Mouse (Mus musculus) hindbrain, embryonic 11.5 days (tissue): ENCODE measurements around the gene Tmem267. TPM values are rescaled to one million over a fixed set of nuclear protein-coding genes. Genes with fewer than 3 reads are reported as not detected.
"Not testable (repeated sequence)": the region's sequence is repeated elsewhere in the genome, so short reads cannot be mapped to it uniquely, and the experiment has no call there.

ENCODE experiments used
- ATAC-seq: fragments of 200-750 bp; cut with Nextera tagmentation; 2 replicates; pipeline ENCODE4 v1.8.0; 2017; ENCODE audit warnings: mild to moderate bottlenecking, moderate TSS enrichment, moderate library complexity; ENCODE audit not compliant: low FRiP score
- DNase-seq: peaks from one replicate; pipeline ENCODE4 v3.0.0-alpha.2; 2015; ENCODE audit warnings: low spot score
- H3K27ac ChIP-seq: fragments of 300-500 bp; sonication (generic); 2 replicates; pipeline ENCODE4 v1.5.1; 2014; ENCODE audit warnings: mild to moderate bottlenecking, low read depth, low read length
- H3K27me3 ChIP-seq: fragments of 300-500 bp; sonication (generic); 2 replicates; pipeline ENCODE4 v1.6.1; 2014; ENCODE audit warnings: mild to moderate bottlenecking, low read length, moderate library complexity, mixed read lengths; ENCODE audit not compliant: control insufficient read depth, insufficient read depth
- H3K36me3 ChIP-seq: fragments of 300-500 bp; sonication (generic); 2 replicates; pipeline ENCODE4 v1.6.1; 2014; ENCODE audit warnings: mild to moderate bottlenecking, low read length, moderate library complexity, mixed read lengths; ENCODE audit not compliant: control insufficient read depth, insufficient read depth
- H3K4me1 ChIP-seq: fragments of 300-500 bp; sonication (generic); replicated peaks from 2 replicates; pipeline ENCODE4 v1.6.1; 2014; ENCODE audit warnings: low read length, mixed read lengths; ENCODE audit not compliant: control insufficient read depth, insufficient read depth
- H3K4me2 ChIP-seq: fragments of 300-500 bp; sonication (generic); replicated peaks from 2 replicates; pipeline ENCODE4 v1.6.1; 2014; ENCODE audit warnings: mild to moderate bottlenecking, low read depth, low read length
- H3K4me3 ChIP-seq: fragments of 300-500 bp; sonication (generic); 2 replicates; pipeline ENCODE4 v1.5.1; 2014; ENCODE audit warnings: low read depth, low read length
- H3K9ac ChIP-seq: fragments of 300-500 bp; sonication (generic); 2 replicates; pipeline ENCODE4 v1.6.1; 2014; ENCODE audit warnings: low read depth, low read length
- H3K9me3 ChIP-seq: fragments of 300-500 bp; sonication (generic); 2 replicates; pipeline ENCODE4 v1.6.1; 2016; ENCODE audit warnings: low read length; ENCODE audit not compliant: control insufficient read depth
- WGBS: fragments of 180-500 bp; shearing (Covaris S2); extraction: QIAGEN DNeasy Blood & Tissue Kit; methylation state at CpG from one replicate; pipeline ENCODE4 v1.1.7; 2014; 5-methylcytosine and 5-hydroxymethylcytosine counted together
- polyA plus RNA-seq: library from polyadenylated mRNA; unstranded; fragments of >200 nt; fragmentation: Nextera tagmentation; extraction: Ambion mirVana; gene quantifications from 2 replicates; pipeline ENCODE4 v1.2.1, GENCODE M21; 2014

Gene Tmem267
- polyA plus RNA-seq, 1 experiment from 2014 or later, result 1.9 TPM

GRCm38 (mm10) chr13:119602688-119603331 is 115.0 kb downstream of the Tmem267 start:
- ATAC-seq, result not testable (repeated sequence)

GRCm38 (mm10) chr13:119603890-119604289 is 116.1 kb downstream of the Tmem267 start:
- DNase-seq (peak; percentile 39), ATAC-seq (peak; percentile 15)
- not testable (repeated sequence) for H3K4me1 ChIP-seq, H3K9me3 ChIP-seq, H3K4me3 ChIP-seq, H3K4me2 ChIP-seq, H3K36me3 ChIP-seq, H3K27ac ChIP-seq, H3K27me3 ChIP-seq, H3K9ac ChIP-seq
- WGBS, result 94% methylated on average over 6 of the region's 8 CpGs

More at GRCm38 (mm10) chr13:119602688-119603331, 115.0 kb downstream of the Tmem267 start:
- WGBS, result 41% methylated on average over 12 of the region's 13 CpGs
- H3K36me3 ChIP-seq, H3K4me1 ChIP-seq, H3K4me3 ChIP-seq, H3K9me3 ChIP-seq, H3K27ac ChIP-seq, H3K27me3 ChIP-seq, H3K4me2 ChIP-seq, H3K9ac ChIP-seq: not testable (repeated sequence)
- peak; percentile 79 for DNase-seq

- peak; percentile 18; the same call in 1 of the 2 replicates for ATAC-seq
- H3K27me3 ChIP-seq, DNase-seq, H3K9ac ChIP-seq, H3K27ac ChIP-seq, H3K4me2 ChIP-seq, H3K4me3 ChIP-seq, H3K9me3 ChIP-seq, H3K36me3 ChIP-seq, H3K4me1 ChIP-seq: not testable (repeated sequence)
- 93% methylated on average over 7 of the region's 9 CpGs for WGBS
These were observed 116.5 kb downstream of the Tmem267 start for GRCm38 (mm10) chr13:119604322-119604721.

- no peak overlapping the region for H3K4me3 ChIP-seq
- no peaks in the 10 kb centered on the region for H3K4me1 ChIP-seq
- H3K9ac ChIP-seq, result no peak overlapping the region
- H3K4me2 ChIP-seq, result no peak overlapping the region
- H3K27me3 ChIP-seq, result no peaks in the 10 kb centered on the region
- DNase-seq (no peak), ATAC-seq (no peak)
- WGBS, result 94% methylated on average over 3 of the region's 3 CpGs
- no peaks in the 10 kb centered on the region for H3K9me3 ChIP-seq
- no peak overlapping the region for H3K27ac ChIP-seq
- no peaks in the 10 kb centered on the region for H3K36me3 ChIP-seq
These were observed 131.0 kb downstream of the Tmem267 start for GRCm38 (mm10) chr13:119618841-119619240.

- Histone ChIP-seq H3K27me3 (no peaks in the 10 kb centered on the region), H3K9ac (no peak overlapping the region), H3K4me3 (no peak overlapping the region), H3K27ac (no peak overlapping the region), H3K4me1 (no peaks in the 10 kb centered on the region), H3K36me3 (no peaks in the 10 kb centered on the region), H3K4me2 (no peak overlapping the region), H3K9me3 (no peaks in the 10 kb centered on the region)
- DNase-seq, result no peak
- whole genome bisulfite sequencing, result 85% methylated on average over 3 of the region's 3 CpGs
- ATAC-seq, result no peak
These were observed 131.9 kb downstream of the Tmem267 start for GRCm38 (mm10) chr13:119619735-119620134.

- H3K4me3 ChIP-seq, result no peak within 1 kb of the TSS
- ATAC-seq (no peak), DNase-seq (no peak)
- no peaks in the 10 kb centered on the region for H3K9me3 ChIP-seq
- H3K9ac ChIP-seq, result no peak within 1 kb of the TSS
- 85% methylated on average over 6 of the region's 6 CpGs for WGBS
- H3K27me3 ChIP-seq, result no peaks in the 10 kb centered on the region
- no peaks in the 10 kb centered on the region for H3K36me3 ChIP-seq
- H3K4me1 ChIP-seq, result no peaks in the 10 kb centered on the region
- H3K27ac ChIP-seq, result no peak within 1 kb of the TSS
- H3K4me2 ChIP-seq, result no peak within 1 kb of the TSS
These were observed 135.8 kb downstream of the Tmem267 start, which contains the start of gene Ccl28 for GRCm38 (mm10) chr13:119623634-119624033. TSS of gene Ccl28 (plus strand) at chr13:119623819.

GRCm38 (mm10) chr13:119625952-119626351 is 138.1 kb downstream of the Tmem267 start:
- WGBS, result 91% methylated on average over 5 of the region's 5 CpGs
- DNase-seq, result peak; percentile 26
- not testable (repeated sequence) for H3K4me3 ChIP-seq, H3K36me3 ChIP-seq, H3K9me3 ChIP-seq, H3K27me3 ChIP-seq, H3K4me1 ChIP-seq, H3K9ac ChIP-seq, H3K4me2 ChIP-seq, H3K27ac ChIP-seq, ATAC-seq

GRCm38 (mm10) chr13:119631482-119632155 is 143.8 kb downstream of the Tmem267 start:
- Histone ChIP-seq H3K4me3 (peak overlapping the region; percentile 49), H3K27me3 (no peaks in the 10 kb centered on the region), H3K9me3 (no peaks in the 10 kb centered on the region), H3K27ac (no peak overlapping the region), H3K9ac (0 out of 2 replicates have a peak overlapping the region, but pooled peaks have one; percentile 11), H3K36me3 (no peaks in the 10 kb centered on the region), H3K4me2 (peak overlapping the region; percentile 42), H3K4me1 (no peaks in the 10 kb centered on the region)
- peak; percentile 96 for DNase-seq
- peak; percentile 96 for ATAC-seq
- WGBS, result 20% methylated on average over 23 of the region's 33 CpGs

GRCm38 (mm10) chr13:119632156-119632548 is 144.3 kb downstream of the Tmem267 start:
- Histone ChIP-seq H3K4me1 (no peaks in the 10 kb centered on the region), H3K27ac (no peak overlapping the region), H3K36me3 (no peaks in the 10 kb centered on the region), H3K27me3 (no peaks in the 10 kb centered on the region), H3K9ac (no peak overlapping the region), H3K4me3 (no peak overlapping the region), H3K4me2 (no peak overlapping the region), H3K9me3 (no peaks in the 10 kb centered on the region)
- 87% methylated on average over 4 of the region's 4 CpGs for WGBS
- ATAC-seq, result peak; percentile 59
- DNase-seq, result no peak
